Mouse (Mus musculus) spleen, adult 2 months (tissue): ENCODE measurements around the gene Itpkb.

Source experiments
- CTCF ChIP-seq: fragments of 200-500 bp; IDR thresholded peaks from 2 replicates; pipeline ENCODE4 v1.5.1; 2011; ENCODE audit warnings: mild to moderate bottlenecking, inconsistent platforms; ENCODE audit not compliant: insufficient read depth, insufficient read length, insufficient replicate concordance; ENCODE audit errors: extremely low read depth
- POLR2A ChIP-seq: fragments of 200-500 bp; IDR thresholded peaks from 2 replicates; pipeline ENCODE4 v1.6.1; 2011; ENCODE audit warnings: low read depth, low read length, inconsistent platforms

DNA sequence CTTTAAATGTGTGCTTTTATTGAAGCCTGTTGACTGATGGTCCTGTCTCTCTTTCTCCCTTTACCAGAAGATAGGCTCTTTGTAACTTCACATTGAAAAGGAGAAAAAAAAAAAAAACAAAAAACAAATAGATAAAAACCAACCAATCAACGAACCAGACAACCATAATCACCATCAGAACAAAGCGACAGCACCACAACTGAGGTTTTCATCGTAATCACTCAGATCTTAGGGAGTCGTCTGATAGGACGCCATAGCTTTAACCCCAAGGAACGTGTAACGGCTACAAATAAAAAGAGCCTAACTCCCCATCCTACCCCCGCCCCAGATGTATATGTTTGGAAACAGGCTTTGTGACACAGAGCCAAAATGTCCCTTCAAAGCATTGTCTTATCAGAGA is 8.1 kb downstream of the Itpkb start:
- TF ChIP-seq POLR2A (no peak), CTCF (no peak)
